Mouse (Mus musculus) G1E (cell line): ENCODE data around the gene E2f4. TPM values are rescaled to one million over a fixed set of nuclear protein-coding genes. Genes with fewer than 3 reads are reported as not detected.
A peak's percentile ranks its signal among the peaks of the same experiment; 100 is the strongest.

Source experiments
- ATAC-seq: 2 replicates; pipeline ENCODE4 v1.8.0; 2016; ENCODE audit warnings: mild to moderate bottlenecking; ENCODE audit not compliant: insufficient number of reproducible peaks, poor library complexity, low FRiP score, severe bottlenecking; ENCODE audit errors: extremely low read depth
- DNase-seq: peaks from one replicate; pipeline ENCODE4 v3.0.0; 2012; ENCODE audit warnings: low spot score
- H3K27me3 ChIP-seq: 2 replicates; pipeline ENCODE4 v1.6.1; 2012; ENCODE audit warnings: mild to moderate bottlenecking, low read length, inconsistent platforms; ENCODE audit not compliant: insufficient read depth
- H3K36me3 ChIP-seq: replicated peaks from 2 replicates; pipeline ENCODE3; 2012; ENCODE audit warnings: mild to moderate bottlenecking, inconsistent platforms
- H3K4me1 ChIP-seq: 2 replicates; pipeline ENCODE4 v1.6.1; 2012; ENCODE audit warnings: low read depth, low read length, inconsistent platforms, mixed read lengths; ENCODE audit not compliant: insufficient read depth
- H3K4me3 ChIP-seq: 2 replicates; pipeline ENCODE4 v1.5.1; 2012; ENCODE audit warnings: low read depth, mild to moderate bottlenecking, inconsistent platforms, low read length, moderate library complexity, mixed read lengths
- H3K9me3 ChIP-seq: replicated peaks from 2 replicates; pipeline ENCODE4 v1.6.1; 2012; ENCODE audit warnings: inconsistent platforms
- CTCF ChIP-seq: IDR thresholded peaks from 2 replicates; pipeline ENCODE4 v1.5.1; 2012; ENCODE audit warnings: low read depth, low read length, inconsistent platforms, mixed read lengths
- GATA1 ChIP-seq: IDR thresholded peaks from 2 replicates; pipeline ENCODE4 v1.6.1; 2012; ENCODE audit warnings: borderline replicate concordance, low read length, inconsistent platforms, mixed read lengths
- GATA2 ChIP-seq: IDR thresholded peaks from 2 replicates; pipeline ENCODE4 v1.6.1; 2012; ENCODE audit warnings: low read depth, low read length, inconsistent platforms, borderline replicate concordance
- POLR2AphosphoS5 ChIP-seq: IDR thresholded peaks from 2 replicates; pipeline ENCODE4 v1.6.1; 2012; ENCODE audit warnings: low read depth, low read length, inconsistent platforms; ENCODE audit not compliant: insufficient replicate concordance
- TAL1 ChIP-seq: conservative IDR thresholded peaks from 2 replicates; pipeline ENCODE4 v1.6.1; 2012; ENCODE audit warnings: low read depth, low read length, inconsistent platforms, mixed read lengths
- polyA plus RNA-seq: library from polyadenylated mRNA; stranded (reverse); fragments of >175 nt; gene quantifications from 2 replicates; pipeline ENCODE4 v1.2.3, GENCODE M21; 2012
- total RNA-seq, 2 experiments: library from RNA; stranded (forward) in 1 of 2; stranded (reverse) in 1 of 2; fragments of 200-1000 nt in 1 of 2; fragments of >200 nt in 1 of 2; fragmentation: Nextera tagmentation in 1 of 2; gene quantifications; 2 replicates each; pipeline ENCODE4 v1.2.3; 2014 to 2017

The E2f4 gene
- total and polyA plus RNA-seq, 3 experiments, result 42.5 to 274 (median 79.2) TPM

DNA sequence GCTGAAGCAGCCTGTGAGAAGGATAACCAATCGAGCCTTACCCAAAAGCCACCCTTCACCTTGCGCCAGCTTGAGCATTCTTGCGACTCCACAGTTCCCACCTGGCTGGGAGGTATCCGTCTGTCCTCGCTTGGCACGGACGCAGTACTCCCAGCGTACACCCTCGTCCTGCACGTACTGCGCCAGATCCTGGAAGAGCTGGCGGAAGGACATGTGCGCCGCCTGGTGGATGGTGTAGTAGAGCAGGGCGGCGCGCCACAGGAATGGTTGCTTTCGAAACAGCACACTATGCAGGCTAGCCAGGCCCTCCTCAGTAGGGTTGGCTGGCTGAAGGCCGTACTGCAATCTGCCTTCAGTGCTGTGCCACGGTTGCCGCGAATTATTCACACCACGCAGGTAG is 14.4 kb upstream of the E2f4 start:
- H3K4me3 ChIP-seq, result peak overlapping the region; percentile 71
- peak; percentile 76 for DNase-seq
- peaks cover 51% of the 10 kb centered on the region for H3K4me1 ChIP-seq
- peak; percentile 76 for ATAC-seq
- no peaks in the 10 kb centered on the region; the same call in 1 of the 2 replicates for H3K9me3 ChIP-seq
- peaks cover 26% of the 10 kb centered on the region for H3K27me3 ChIP-seq
- H3K36me3 ChIP-seq, result peaks cover 32% of the 10 kb centered on the region
- TF ChIP-seq POLR2AphosphoS5, result no peak
- TF ChIP-seq TAL1, result no peak
- peak; percentile 94 for TF ChIP-seq CTCF

GRCm38 (mm10) chr8:105285514-105285913 is 11.9 kb upstream of the E2f4 start:
- peaks cover 15% of the 10 kb centered on the region; the same call in 1 of the 2 replicates for H3K27me3 ChIP-seq
- DNase-seq, result no peak
- peaks cover 60% of the 10 kb centered on the region for H3K4me1 ChIP-seq
- no peak overlapping the region for H3K4me3 ChIP-seq
- TF ChIP-seq GATA1 (no peak), CTCF (no peak), GATA2 (no peak), POLR2AphosphoS5 (no peak), TAL1 (no peak)
- ATAC-seq, result no peak
- H3K36me3 ChIP-seq, result peaks cover 15% of the 10 kb centered on the region
- no peaks in the 10 kb centered on the region for H3K9me3 ChIP-seq

DNA sequence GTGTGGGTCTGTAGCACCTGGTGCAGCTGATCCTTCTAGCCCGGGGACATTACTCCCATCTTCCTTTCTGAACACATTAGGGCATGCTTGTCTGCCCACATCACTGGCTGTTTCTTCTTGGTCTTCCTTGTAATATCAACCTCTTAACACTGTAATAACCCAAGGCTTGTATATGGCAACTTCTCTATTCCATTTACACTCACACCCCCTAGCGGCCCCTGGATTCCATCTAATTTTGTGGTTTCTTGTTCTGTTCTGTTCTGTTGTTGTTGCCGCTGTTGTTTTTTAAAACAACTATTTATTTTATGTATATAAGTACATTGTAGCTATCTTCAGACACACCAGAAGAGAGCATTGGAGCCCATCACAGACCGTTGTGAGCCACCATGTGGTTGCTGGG is 10.6 kb upstream of the E2f4 start:
- DNase-seq (no peak), ATAC-seq (no peak)
- Histone ChIP-seq H3K4me3 (no peak overlapping the region), H3K9me3 (no peaks in the 10 kb centered on the region), H3K4me1 (peaks cover 54% of the 10 kb centered on the region), H3K27me3 (peaks cover 15% of the 10 kb centered on the region; the same call in 1 of the 2 replicates), H3K36me3 (peaks cover 7% of the 10 kb centered on the region)
- no peak for TF ChIP-seq POLR2AphosphoS5
- no peak for TF ChIP-seq GATA1
- no peak for TF ChIP-seq GATA2
- no peak for TF ChIP-seq TAL1
- no peak for TF ChIP-seq CTCF

DNA sequence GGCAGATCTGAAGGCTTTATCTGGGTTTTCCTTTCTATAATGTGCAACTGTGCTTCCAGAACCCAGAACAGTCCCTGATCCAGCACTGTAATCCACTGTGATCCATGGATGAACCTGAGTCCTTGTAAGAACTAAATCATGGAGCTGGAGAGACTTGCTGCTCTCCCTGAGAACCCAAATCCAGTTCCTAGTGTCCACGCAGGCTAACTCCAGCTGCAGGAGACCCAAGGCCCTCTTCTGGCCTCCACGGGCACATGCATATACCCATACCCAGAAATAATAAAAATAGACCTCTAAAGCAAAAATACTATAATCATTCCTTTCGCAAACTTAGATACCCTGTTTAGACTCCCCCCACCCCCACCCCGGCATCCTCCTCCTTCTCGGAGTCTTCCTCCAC is 9.2 kb upstream of the E2f4 start:
- ATAC-seq (no peak), DNase-seq (no peak)
- Histone ChIP-seq H3K36me3 (peaks cover 9% of the 10 kb centered on the region), H3K27me3 (peaks cover 15% of the 10 kb centered on the region; the same call in 1 of the 2 replicates), H3K4me3 (no peak overlapping the region), H3K4me1 (peaks cover 41% of the 10 kb centered on the region), H3K9me3 (no peaks in the 10 kb centered on the region)
- TF ChIP-seq TAL1 (no peak), GATA1 (no peak), GATA2 (no peak), CTCF (no peak), POLR2AphosphoS5 (no peak)

GRCm38 (mm10) chr8:105288958-105289732 is 8.3 kb upstream of the E2f4 start:
- ATAC-seq (peak; percentile 97), DNase-seq (peak; percentile 92)
- TF ChIP-seq POLR2AphosphoS5 (no peak), CTCF (no peak), GATA1 (no peak), GATA2 (no peak), TAL1 (no peak)

GRCm38 (mm10) chr8:105289805-105290460 is 7.5 kb upstream of the E2f4 start, which contains the start of gene 4931428F04Rik:
TSS of gene 4931428F04Rik (minus strand) at chr8:105289864.
- H3K4me3 ChIP-seq, result peak within 1 kb of the TSS; percentile 74
- peaks cover 12% of the 10 kb centered on the region; the same call in 1 of the 2 replicates for H3K27me3 ChIP-seq
- ATAC-seq (no peak), DNase-seq (no peak)
- peaks cover 13% of the 10 kb centered on the region for H3K36me3 ChIP-seq
- H3K9me3 ChIP-seq, result no peaks in the 10 kb centered on the region
- TF ChIP-seq GATA2 (no peak), TAL1 (no peak), GATA1 (no peak), POLR2AphosphoS5 (no peak), CTCF (no peak)
- peaks cover 33% of the 10 kb centered on the region for H3K4me1 ChIP-seq

More at GRCm38 (mm10) chr8:105288958-105289732, 8.3 kb upstream of the E2f4 start:
- H3K4me3 ChIP-seq, result peak overlapping the region; percentile 74
- H3K27me3 ChIP-seq, result peaks cover 15% of the 10 kb centered on the region; the same call in 1 of the 2 replicates
- H3K4me1 ChIP-seq, result peaks cover 36% of the 10 kb centered on the region
- H3K36me3 ChIP-seq, result peaks cover 13% of the 10 kb centered on the region
- no peaks in the 10 kb centered on the region for H3K9me3 ChIP-seq
